Mouse (Mus musculus) frontal cortex, postnatal 10 days (tissue): ENCODE data around the gene Actr3.
A peak's percentile ranks its signal among the peaks of the same experiment; 100 is the strongest.
"Not testable (repeated sequence)": the region's sequence is repeated elsewhere in the genome, so short reads cannot be mapped to it uniquely, and the experiment has no call there.

Experiments
- DNase-seq, 2 experiments: peaks; one replicate each; pipeline ENCODE4 v3.0.0; 2022; ENCODE audit warnings: low spot score in 2 of 2, mixed read lengths in 1 of 2

Actr3 gene

DNA sequence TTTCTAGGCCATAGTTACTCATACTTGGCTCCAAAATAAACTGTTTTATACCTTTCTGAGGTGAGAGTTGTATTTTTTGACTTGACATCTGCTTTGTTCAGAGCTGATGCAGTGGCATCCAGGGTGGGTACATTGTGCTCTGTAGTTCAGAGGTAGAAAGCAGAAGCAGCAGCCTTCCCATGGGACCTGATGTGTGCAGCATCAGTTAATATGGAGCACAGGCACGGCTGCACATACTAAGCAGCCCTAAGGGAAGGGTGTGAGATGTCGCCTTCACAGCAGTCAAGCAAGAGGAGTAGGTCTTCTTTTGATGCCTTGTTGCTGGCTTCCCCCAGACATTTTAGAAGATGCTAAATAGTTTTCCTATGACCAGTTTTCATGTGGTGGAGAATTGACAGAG, 3.3 kb upstream of the Actr3 start:
- DNase-seq = no peak

DNA sequence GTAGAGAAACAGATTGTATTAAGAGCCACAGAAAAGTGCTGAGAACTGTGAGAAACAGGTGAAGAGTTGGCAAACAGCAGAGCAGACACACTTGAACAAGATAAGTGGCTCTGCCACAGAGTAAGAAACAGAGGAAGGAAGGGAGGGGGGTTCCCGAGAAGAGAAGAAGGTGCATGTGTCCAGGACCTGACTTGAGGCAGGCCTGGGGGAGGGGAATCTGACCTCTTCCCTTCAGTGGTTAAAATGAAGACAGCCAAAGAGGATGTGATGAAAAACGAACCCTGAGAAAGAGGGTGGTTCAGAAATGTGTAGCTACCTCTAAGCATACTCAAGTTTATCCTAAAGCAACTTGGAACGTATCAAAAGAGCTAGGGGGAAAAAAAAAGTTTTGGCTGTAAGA, 2.4 kb upstream of the Actr3 start:
- DNase-seq = no peak

DNA sequence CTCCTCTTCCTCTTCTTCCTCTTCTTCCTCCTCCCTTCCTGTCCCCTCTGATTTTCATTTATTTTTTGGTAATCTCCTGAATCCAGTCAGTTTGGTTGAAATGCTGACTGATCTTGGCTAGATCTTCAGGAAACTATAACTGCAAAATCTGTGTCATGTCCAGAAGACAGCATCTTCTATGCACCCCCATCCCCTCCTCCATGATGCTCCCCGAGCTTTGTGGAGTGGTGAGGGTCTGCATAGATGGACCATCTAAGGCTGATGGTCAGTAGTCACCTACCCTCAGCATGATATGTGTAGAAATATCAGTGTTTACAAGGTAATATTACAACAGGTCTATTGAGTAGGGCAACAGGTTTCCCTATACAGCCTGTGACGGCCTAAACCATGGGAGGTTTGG, 1.6 kb upstream of the Actr3 start:
- no peak for DNase-seq

DNA sequence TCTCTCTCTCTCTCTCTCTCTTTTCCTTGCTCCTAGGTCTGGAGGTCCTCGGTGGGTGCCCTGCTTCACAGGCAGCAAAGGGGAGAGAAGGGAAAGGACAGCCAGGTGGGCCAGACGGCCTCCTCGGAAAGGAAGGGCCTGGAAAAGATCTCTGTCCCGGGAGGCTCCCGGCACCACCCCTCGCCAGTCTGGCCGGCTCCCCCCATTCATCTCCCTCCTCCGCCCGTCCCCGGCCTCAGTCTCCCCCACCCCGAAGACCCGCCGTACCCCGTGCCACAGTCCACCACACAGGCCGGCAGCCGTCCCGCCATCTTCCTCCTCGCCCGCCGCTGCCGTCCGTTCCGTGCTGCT, 534 bp downstream of the Actr3 start:
- no peak for DNase-seq

DNA sequence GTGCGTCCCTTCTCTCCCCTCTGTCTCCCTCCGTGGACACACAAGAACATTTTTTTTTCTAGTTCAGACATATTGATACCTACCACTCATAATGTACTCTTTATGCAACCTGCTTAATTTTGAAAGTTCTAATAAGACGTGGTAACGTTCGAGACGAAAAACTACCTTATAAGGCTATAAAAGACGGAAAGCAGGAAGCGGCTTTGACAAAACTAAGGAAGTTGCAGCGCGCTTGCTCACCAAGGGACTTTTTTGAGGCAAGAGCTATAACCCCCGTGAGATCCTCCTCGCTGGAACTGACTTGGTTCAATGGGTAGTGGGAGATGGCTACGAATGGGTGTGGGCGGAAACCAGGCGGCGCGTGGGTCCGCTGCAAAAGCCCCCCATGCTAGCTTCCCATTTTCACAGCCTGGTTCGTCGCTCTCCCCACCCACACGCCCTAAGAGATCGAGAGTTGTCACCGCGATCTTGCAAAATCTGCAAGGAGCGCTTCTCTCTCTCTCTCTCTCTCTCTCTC, 984 bp downstream of the Actr3 start:
- DNase-seq = peak; percentile 29 to 56

DNA sequence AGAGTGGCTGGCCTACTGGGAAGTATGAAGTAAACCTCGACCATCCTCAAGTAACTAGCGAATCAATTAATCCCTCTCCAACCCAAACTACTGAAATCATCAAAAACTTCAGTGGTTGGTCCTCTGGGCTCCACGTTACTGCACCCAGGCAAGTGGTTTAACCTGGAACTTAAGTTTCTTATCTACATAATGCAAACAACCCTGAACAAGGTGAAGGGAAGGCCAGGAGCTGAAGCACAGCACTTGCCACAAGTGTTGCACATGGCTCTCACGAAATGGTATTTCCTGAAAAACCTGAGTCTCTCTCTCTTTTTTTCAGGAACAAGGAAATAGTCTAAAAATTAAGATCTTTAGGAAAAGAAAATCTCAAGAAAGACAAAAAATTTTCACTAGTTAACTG, 4.2 kb downstream of the Actr3 start:
- DNase-seq = no peak

DNA sequence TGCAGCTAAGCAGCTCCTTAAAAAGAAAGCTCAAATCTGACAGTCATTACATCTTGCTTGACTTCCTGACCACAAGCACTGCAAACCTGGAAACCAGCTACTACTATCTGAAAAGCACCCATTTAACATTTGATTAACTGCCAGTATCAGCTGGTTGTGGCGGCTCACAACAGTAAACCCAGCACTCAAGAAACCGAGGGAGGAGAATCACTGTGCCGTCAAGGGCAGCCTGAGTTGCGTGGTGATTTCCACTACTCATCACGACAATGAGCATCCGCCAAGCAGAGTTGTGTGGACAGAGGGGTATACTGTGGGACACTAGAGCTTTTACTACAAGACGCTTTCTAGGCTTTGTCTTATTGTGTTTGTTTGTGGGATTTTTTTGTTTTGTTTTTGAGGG, 4.8 kb downstream of the Actr3 start:
- DNase-seq = no peak

DNA sequence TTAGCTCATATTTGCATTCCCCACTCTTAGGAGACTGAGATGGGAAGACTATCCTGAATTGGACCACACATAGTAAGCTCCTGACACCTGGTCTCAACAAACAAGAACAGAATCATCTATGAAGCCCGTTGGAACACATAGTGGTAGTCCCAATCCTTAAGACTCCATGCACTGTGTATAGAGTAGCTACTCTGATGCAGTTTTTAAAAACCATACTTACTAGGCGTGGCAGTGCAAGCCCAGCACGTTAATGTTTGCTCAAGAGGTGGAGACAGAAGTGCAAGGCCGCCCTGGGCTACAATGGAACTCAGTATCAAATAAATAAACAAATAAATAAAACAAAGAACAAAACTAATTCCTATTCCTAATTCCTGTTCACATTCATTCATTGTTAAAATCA, 5.5 kb downstream of the Actr3 start:
- DNase-seq = no peak

DNA sequence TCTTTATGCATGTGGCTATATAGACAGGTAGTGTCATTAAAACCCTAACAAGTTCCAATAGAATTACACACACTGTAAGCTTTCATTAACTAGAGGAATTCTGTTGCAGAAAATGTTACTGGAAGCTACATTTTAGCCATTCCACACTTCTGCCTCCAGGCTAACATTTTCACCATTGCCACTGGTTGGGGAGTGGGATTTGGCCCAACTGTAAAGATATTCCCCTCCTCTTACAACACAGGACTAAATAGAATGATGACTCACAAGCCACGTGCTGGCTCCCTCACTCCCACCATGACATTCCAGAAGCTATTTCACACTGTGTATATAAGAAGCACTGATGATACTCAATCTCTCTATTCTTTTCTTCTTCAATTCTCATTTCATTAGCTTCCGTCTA, 7.2 kb downstream of the Actr3 start:
- DNase-seq = no peak

DNA sequence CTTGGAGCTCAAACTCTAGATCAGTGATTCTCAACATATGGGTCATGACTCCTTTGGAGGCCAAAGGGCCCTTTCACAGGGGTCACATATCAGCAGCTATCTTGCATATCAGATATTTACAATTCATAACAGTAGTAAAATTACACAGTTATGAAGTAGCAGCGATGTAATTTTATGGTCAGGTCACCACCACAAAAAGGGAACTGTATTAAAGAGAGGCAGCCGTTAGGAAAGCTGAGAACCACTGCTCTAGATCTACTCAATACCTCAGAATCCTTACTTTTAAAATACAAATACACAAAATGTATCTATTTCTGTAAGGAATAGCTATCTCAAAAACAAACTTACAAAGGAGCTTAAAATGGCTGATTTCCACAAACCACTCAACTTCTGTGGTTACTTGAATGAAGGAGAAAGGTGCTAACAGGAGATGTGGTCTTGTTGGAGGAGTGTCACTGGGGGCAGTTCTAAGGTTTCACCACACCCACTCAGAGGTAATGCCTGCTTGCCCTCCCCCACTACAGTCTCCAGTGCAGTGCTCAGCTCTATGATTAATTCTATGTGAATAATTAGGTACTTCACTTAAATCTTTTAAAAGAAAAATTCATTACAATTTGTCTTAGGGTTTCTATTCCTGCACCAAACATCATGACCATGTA, 9.0 kb downstream of the Actr3 start:
- DNase-seq = no peak

DNA sequence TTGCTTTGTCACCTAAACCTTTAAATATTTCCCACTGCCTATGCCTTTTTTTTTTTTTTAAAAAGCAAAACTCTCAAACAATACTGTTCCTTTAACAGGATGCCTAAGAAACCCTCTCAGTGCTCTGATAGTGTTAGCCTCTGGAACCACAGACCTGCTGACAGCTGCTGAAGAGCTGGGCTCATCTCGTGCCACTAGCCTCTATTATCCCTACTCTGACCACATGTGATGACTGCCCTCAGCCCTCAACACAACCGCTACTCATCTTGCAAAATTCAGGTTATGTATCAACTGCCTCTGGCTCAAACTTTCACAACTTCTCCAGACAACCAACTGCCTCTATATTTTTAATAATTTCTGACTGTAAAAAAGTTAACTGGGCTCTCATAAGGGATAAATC, 15.6 kb downstream of the Actr3 start:
- DNase-seq = no peak

DNA sequence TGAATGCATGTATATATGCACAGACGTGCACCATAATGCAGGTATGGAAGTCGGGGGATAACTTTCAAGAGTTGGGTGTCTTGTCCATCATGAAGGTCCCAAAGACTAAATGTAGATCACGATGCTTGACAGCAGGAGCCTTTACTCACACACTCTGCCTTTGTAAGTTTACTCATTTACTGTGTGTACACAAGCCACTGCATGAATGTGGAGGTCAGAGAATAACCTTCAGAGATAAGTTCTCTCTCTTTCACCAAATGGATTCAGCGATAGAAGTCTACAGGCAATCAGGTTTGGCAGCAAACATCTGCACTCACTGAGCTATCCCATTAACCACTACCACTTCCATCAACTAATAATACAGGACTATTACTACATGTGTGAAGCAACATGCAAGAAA, 16.8 kb downstream of the Actr3 start:
- DNase-seq = no peak

DNA sequence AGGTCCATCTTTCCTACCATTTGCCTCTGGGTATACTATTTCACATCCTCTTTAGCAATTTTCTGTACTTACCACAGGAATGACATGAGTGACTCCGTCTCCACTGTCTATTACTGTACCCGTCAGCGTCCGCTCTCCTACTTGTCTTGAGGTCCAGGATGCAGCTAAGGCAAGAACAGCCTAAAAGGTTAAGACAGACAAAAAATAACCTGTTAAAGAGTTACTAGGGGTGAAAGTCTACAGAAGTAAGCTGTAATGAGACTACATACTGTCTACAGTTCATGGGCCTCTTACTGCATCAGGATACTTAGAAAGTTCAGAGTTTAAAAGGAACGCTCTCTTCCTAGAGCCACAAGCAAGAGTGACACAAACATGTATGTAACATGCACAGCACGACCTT, 28.3 kb downstream of the Actr3 start:
- DNase-seq = no peak

DNA sequence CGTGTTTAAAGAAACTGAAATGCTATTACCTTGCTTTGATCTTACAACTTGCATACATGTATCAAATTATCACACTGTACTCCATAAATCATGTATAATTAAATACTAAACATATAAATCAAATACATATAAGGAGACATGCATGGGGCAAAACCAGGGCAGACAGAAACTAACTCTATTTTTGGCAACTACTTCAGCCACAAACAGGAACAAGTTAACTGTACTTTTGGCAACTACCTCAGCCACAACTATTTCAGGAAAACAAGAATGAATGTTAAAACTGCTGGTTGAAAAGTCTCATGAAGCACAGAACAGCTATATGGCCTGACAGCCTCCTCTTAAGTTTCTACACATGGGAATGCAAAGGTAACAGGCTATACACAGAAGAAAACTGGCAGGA, 40.1 kb downstream of the Actr3 start:
- DNase-seq = no peak

DNA sequence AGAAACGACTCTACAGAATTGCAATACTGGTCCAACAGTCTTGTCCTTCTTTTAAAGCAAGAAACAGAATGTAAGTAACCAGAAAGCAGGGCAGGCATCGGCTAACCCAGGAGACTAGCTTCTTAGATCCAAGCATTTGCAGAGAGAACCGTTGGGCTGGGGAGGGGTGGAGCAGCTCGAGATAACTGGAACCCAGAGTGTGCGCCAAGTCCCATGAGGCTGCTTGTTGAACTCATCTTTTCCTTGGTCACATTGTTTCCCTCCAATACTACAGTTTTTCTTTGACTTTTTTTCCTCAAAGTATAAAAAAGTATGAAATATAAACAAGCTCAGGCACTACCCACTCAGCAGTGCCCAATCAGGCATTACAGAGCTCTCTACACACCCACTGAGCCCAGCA, 42.2 kb downstream of the Actr3 start:
- DNase-seq = not testable (repeated sequence)

DNA sequence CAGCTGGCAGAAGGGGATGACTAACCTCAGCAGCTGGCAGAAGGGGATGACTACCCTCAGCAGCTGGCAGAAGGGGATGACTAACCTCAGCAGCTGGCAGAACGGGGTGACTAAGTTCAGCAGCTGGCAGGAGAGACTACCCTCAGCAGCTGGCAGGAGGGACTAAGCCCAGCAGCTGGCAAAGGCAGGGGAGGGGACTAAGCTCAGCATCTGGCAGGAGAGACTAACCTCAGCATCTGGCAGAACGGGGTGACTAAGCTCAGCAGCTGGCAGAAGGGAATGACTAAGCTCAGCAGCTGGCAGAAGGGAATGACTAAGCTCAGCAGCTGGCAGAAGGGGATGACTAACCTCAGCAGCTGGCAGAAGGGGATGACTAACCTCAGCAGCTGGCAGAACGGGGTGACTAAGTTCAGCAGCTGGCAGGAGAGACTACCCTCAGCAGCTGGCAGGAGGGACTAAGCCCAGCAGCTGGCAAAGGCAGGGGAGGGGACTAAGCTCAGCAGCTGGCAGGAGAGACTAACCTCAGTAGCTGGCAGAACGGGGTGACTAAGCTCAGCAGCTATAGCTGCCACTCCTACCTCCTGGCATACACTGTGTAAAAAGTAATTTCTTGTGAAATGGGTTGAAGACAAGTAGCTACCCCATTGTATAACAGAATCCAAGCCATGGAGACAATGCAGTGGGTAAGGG, 45.3 kb downstream of the Actr3 start:
- not testable (repeated sequence) for DNase-seq

DNA sequence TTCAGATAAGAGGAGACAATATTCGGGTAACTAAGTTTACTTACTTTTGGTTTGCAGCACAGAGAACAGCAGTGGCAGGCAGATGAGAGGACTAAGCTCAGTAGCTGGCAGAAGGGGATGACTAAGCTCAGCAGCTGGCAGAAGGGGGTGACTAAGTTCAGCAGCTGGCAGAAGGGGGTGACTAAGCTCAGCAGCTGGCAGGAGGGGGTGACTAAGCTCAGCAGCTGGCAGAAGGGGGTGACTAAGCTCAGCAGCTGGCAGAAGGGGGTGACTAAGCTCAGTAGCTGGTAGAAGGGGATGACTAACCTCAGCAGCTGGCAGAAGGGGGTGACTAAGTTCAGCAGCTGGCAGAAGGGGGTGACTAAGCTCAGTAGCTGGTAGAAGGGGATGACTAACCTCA, 45.9 kb downstream of the Actr3 start:
- not testable (repeated sequence) for DNase-seq

DNA sequence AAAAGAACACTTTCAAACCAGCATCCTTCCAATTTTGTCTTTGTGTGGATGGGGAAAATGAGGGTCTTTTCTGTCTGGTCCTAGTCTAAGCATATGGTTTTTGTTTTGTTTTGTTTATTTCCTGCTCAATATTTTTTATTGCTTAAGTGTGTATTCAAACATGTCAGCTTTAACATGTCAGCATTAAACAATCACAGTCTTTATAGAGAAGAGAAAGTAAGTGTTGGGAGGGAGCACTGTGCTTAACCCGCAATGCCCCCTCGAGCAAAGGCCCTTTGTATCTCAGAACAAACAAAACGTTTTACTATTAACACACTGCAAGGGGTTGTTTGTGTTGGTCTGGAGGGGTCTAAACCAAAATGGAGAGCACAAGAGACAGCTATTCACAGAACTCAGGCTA, 47.2 kb downstream of the Actr3 start:
- DNase-seq = no peak

DNA sequence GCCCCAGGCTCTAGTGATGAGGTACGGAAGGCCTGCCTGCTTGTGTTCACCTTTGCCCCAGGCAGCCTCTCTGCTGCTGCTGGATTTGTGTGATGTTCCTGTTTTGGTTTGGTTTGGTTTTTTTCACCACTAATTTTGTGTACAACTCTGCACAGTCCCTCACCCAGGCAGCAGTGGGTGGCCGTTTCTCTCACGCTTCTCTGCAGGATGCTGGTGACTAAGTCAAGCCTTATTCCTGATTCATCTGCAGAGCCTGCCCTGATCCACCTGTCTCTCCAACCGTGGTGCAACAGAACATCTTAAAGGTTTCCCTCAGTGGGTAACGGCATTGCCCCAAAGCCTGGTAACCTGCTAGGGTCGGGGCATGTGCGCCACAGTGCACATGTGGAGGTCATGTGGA, 49.3 kb downstream of the Actr3 start:
- no peak for DNase-seq

DNA sequence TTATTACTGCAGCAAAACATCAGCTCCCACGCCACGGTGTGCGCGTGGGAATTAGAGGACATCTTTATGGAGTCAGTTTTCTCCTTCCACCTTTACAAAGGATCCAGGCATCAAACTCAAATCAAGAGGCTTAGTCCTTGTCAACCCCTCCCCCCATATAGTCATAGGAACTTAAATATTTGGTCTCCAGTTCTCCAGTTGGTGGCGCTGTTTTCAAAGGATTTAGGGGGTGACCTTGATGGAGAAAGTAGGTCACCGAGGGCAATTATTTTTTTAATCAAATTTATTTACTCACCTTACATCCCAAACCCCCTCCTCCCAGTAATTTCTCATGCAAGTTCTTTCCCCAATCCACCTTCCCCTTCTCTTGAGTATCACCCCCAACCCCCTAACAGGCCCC, 52.9 kb downstream of the Actr3 start:
- DNase-seq = no peak

DNA sequence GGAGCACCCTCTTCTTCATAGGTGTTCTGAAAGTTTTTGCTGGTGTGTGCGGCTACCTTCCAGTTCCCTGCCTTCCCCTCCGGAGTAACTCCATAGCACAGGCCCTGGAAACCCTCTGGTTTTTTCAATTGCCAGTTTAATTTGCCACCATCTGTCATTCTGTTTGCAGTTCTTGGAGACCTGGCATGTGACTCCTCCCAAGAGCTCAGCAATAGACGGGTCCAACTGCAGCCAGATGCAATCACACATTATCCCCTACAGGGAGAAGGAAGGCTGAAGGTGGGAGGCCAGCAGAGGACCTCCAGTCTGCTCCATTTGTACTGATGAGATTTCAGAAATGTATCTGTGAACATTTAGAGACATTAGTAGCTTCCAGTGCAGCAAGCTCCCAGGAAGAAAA, 56.6 kb downstream of the Actr3 start:
- DNase-seq = no peak

DNA sequence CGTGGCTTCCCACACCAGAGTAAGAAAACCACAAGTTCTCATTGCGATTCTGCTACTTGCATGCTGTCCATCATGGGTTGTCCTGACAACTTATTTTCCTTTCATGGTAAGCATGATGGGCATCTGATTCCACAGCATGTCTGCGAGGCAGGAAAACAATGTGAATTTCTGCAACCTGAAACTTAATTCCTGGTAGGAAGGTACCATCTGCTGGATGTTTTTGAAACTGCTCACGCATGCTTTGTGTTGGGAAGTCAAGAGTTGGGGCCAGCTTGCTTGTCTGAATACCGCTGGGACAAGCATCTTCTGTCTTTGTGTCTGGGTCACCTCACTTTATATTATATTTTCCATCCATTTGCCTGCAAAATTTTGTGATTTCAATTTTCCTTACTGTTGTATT, 62.7 kb downstream of the Actr3 start:
- peak in 1 of 2 experiments; percentile 23 for DNase-seq

DNA sequence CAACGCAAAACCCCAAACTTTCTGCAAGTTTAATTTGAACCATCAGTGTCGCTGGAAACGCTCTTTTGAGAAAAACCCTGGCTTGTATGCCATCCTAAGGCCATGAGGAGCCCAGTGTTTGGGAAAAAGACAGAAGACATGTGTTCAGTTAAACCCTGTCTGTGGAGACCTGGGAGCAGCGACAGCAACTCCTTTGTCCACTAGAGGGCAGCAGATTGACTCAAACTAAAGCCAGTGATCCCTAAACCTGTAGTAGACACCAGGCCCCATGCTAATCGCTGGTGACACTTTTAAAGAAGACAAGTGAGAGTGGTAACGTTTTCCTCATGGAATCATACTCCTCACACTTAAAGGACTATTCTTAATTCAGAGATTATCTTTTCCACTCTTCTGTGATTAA, 64.7 kb downstream of the Actr3 start:
- peak in 1 of 2 experiments; percentile 39 for DNase-seq

DNA sequence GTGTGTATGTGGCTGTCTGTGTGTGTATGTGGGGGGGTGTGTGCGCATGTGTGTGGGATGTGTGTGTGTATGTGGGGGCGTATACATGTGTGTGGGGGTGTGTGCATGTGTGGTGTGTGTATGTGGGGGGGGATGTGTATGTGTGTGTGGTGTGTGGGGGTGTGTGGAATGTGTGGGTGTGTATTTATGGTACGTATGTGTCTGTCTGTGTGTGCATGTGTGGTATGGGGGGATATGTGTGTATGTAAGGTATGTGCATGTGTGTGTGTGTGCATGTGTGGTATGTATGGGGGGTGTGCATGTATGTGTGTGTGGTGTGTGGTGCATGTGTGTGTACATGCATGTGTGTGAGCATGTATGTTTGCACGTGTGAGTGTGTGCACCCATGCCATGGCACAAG, 70.0 kb downstream of the Actr3 start:
- DNase-seq = no peak
